Mouse (Mus musculus) embryonic facial prominence, embryonic 13.5 days (tissue): ENCODE results near the gene Copg2. TPM values are rescaled to one million over a fixed set of nuclear protein-coding genes. Genes with fewer than 3 reads are reported as not detected.

ENCODE experiments used
- ATAC-seq: fragments of 200-750 bp; cut with Nextera tagmentation; 2 replicates; pipeline ENCODE4 v1.8.0; 2017; ENCODE audit warnings: low read depth; ENCODE audit not compliant: insufficient number of reproducible peaks, insufficient read depth, low FRiP score, low TSS enrichment
- H3K27ac ChIP-seq: fragments of 300-500 bp; sonication (generic); 2 replicates; pipeline ENCODE4 v1.5.1; 2015; ENCODE audit warnings: moderate library complexity, mild to moderate bottlenecking, inconsistent platforms
- H3K27me3 ChIP-seq: fragments of 300-500 bp; sonication (generic); 2 replicates; pipeline ENCODE4 v1.6.1; 2015; ENCODE audit warnings: mild to moderate bottlenecking, inconsistent platforms
- H3K36me3 ChIP-seq: fragments of 300-500 bp; sonication (generic); 2 replicates; pipeline ENCODE4 v1.6.1; 2015; ENCODE audit warnings: mild to moderate bottlenecking, inconsistent platforms
- H3K4me1 ChIP-seq: fragments of 300-500 bp; sonication (generic); 2 replicates; pipeline ENCODE4 v1.6.1; 2015; ENCODE audit warnings: inconsistent platforms
- H3K4me2 ChIP-seq: fragments of 300-500 bp; sonication (generic); 2 replicates; pipeline ENCODE4 v1.6.1; 2015; ENCODE audit warnings: moderate library complexity, mild to moderate bottlenecking, inconsistent platforms
- H3K4me3 ChIP-seq: fragments of 300-500 bp; sonication (generic); 2 replicates; pipeline ENCODE4 v1.5.1; 2015; ENCODE audit warnings: mild to moderate bottlenecking, inconsistent platforms
- H3K9ac ChIP-seq: fragments of 300-500 bp; sonication (generic); 2 replicates; pipeline ENCODE4 v1.6.1; 2015; ENCODE audit warnings: mild to moderate bottlenecking, inconsistent platforms
- H3K9me3 ChIP-seq: fragments of 300-500 bp; sonication (generic); 2 replicates; pipeline ENCODE4 v1.6.1; 2016; ENCODE audit warnings: inconsistent platforms
- WGBS: fragments of 180-500 bp; shearing (Covaris S2); methylation state at CpG from one replicate; pipeline ENCODE4 v1.1.7; 2015; ENCODE audit warnings: mixed read lengths; 5-methylcytosine and 5-hydroxymethylcytosine counted together
- polyA plus RNA-seq: library from polyadenylated mRNA; unstranded; fragments of >200 nt; fragmentation: Nextera tagmentation; extraction: Ambion mirVana; gene quantifications from 2 replicates; pipeline ENCODE4 v1.2.1, GENCODE M21; 2015

Gene Copg2
- polyA plus RNA-seq, 1 experiment from 2014 or later: 21.5 TPM

DNA sequence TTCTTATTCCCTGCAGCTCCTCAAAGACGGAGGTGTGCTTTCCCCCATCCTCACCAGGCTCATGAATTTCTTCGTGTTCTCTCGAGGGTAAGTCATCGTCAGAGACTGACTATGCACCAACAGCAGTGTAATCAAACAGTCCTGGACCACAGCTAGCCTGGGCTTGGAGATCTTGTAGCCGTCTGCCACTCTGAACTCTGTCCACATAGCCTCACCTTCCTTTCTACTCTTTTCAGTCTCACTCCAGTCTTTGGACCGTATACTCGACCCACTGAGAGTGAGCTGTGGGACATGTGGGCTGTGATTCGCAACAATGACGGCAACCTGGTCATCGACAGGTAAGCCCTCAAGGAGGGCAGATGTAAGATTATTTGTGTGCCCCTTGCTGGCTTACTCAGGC lies 151.7 kb downstream of the Copg2 start:
- H3K4me3 ChIP-seq: no peak overlapping the region
- peak overlapping the region; percentile 9; the same call in 1 of the 2 replicates for H3K27ac ChIP-seq

DNA sequence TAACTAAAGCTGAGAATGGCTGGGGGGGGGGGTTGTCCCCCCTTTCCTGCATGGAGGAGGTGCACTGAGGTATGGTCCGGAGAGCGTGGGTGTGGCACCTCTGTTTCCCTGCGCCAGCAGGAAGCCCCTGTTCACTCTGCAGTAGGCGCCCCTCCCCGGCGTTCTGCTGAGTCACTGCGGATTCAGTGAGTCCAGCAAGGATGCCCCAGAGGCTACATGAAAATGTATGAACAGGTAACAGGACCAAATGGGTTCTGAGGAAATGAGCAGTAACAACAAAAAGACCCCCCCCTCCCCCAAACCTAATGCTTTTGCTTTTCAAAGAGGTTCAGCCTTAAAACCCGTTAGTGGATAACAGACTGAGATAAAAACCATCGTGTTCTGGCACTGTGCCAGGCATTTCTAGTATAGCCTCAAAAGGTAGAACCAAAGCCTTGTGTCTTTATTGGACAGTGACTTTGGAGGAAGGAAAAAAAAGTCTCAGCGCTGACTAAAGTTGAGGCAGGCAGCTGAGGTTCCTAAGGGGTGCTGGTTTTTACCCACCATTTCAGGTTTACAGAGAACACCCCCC lies 157.3 kb downstream of the Copg2 start:
- Histone ChIP-seq H3K27me3 (no peaks in the 10 kb centered on the region), H3K4me1 (peaks cover 12% of the 10 kb centered on the region), H3K36me3 (peaks cover 36% of the 10 kb centered on the region), H3K4me3 (peak overlapping the region; percentile 59), H3K9ac (peak overlapping the region; percentile 80), H3K9me3 (peaks cover 44% of the 10 kb centered on the region), H3K27ac (peak overlapping the region; percentile 64; the same call in 1 of the 2 replicates), H3K4me2 (peak overlapping the region; percentile 65)
- no peak for ATAC-seq
- WGBS: 44% methylated on average over 10 of the region's 10 CpGs

More for the DNA sequence above, 151.7 kb downstream of the Copg2 start:
- Histone ChIP-seq H3K27me3 (no peaks in the 10 kb centered on the region), H3K4me1 (peaks cover 9% of the 10 kb centered on the region), H3K9ac (no peak overlapping the region), H3K4me2 (no peak overlapping the region), H3K9me3 (no peaks in the 10 kb centered on the region), H3K36me3 (peaks cover 75% of the 10 kb centered on the region)
- no peak for ATAC-seq
- 79% methylated on average over 10 of the region's 10 CpGs for WGBS

DNA sequence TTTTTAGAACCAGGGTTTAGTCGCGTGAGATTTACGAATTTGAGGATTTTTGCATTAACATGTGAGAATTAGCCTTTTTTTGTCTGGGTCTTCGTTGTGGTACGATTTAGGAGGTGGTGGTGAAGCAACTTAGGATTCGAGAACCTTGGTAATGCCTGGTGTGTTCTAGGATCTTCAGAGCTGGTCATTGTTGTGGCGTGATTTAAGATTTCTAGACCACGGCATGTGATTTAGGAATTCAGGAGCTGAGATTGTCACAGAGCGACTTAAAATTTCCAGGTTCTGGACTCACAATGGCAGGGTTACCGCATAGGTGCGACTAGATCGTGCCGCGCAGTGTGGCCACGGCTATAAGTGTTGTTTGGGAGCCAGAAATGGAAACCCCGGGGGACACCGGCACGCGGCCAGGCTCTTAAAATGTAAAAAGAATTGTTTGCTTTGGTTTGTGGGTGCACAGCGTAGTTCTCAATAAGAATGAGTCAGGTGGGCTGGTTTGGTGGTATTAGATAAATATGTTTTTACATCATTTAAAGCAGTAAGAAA lies 158.1 kb downstream of the Copg2 start:
- Histone ChIP-seq H3K9ac (peak overlapping the region; percentile 80), H3K4me2 (peak overlapping the region; percentile 65), H3K27ac (peak overlapping the region; percentile 85), H3K4me3 (peak overlapping the region; percentile 59), H3K9me3 (peaks cover 44% of the 10 kb centered on the region), H3K4me1 (peaks cover 17% of the 10 kb centered on the region), H3K27me3 (no peaks in the 10 kb centered on the region), H3K36me3 (peaks cover 28% of the 10 kb centered on the region)
- 57% methylated on average over 20 of the region's 20 CpGs for WGBS
- ATAC-seq: no peak

DNA sequence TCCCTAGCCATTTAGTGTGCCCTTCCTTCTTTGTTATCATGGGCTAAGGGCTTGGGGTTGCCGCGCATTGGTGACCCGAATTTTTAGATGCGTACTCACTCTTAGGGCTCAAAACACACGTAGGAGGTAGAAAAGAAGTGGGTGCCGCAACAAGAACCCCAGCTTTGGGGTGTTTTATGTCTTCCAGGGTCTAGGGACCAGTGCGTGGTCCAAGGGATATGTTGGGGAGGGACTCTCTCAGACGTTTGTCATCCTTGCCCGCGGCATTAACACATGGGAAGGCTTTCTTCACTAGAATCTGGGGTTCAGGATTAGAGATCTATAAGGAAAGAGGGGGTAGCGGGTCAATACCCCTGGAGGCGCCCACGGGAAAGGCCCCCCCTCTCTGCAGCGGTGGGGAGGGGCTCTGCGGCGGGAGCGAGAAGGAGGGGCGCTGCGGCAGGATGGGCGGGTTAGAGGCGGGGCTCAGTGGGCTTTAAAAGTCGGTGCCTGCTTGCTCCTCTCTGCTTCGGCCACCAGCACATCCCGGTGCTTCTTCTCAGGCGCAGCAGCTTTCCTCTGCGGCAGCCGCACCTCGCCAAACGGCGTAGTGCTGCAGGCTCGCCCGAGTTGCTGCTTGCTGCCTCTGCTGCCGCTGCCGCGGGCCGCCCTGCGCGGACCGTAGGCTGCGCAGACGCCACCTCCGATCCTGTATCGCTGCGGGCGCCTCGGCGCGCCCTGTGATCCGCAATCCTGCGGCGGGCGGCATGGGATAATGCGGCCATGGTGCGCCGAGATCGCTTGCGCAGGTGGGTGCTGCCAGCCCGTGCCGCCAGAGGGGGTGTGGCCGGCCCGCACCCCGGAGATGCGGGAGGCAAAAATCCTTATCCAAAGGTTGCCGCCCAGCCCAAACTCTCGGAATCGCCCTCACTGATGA lies 158.8 kb downstream of the Copg2 start:
- peak overlapping the region; percentile 80 for H3K9ac ChIP-seq
- WGBS: 55% methylated on average over 66 of the region's 66 CpGs
- peaks cover 24% of the 10 kb centered on the region for H3K4me1 ChIP-seq
- peak overlapping the region; percentile 85 for H3K27ac ChIP-seq
- peak overlapping the region; percentile 59 for H3K4me3 ChIP-seq
- peaks cover 49% of the 10 kb centered on the region for H3K9me3 ChIP-seq
- peak; percentile 78 for ATAC-seq
- H3K27me3 ChIP-seq: no peaks in the 10 kb centered on the region
- H3K36me3 ChIP-seq: peaks cover 21% of the 10 kb centered on the region
- peak overlapping the region; percentile 65 for H3K4me2 ChIP-seq

DNA sequence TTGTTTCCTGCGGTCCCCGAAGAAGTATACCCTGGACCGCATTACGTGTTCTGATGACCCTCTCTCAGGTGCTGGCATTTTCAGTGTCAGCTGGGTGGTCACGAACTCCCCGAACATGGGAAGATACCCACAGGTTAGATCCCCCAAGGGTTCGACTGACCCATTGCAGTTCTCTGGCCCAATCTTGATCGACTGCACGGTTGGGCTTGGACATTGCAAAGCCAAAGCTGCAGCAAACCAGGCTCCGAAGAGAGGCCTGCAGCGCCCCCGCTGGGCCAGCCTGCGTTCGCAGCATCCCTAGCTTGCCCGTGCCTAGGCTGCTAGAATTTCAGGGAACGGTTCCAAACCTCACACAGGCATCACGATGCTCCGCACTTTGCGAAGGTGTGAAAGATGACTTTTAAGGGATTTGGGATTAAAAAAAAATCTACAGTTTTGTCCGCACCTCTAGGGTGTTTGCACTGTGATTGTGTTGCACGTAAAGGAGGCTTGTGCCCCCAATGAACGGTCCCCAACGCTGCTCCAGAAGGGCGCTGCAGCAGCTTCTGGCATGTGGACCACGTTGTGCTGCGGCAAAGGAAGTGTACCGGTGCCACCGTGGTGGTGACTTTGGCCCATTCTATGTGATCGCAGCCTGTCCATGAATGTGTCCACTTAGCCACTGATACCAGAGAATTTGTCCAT lies 159.6 kb downstream of the Copg2 start:
- Histone ChIP-seq H3K9me3 (peaks cover 49% of the 10 kb centered on the region), H3K4me1 (peaks cover 24% of the 10 kb centered on the region), H3K9ac (peak overlapping the region; percentile 80), H3K27me3 (no peaks in the 10 kb centered on the region), H3K4me2 (peak overlapping the region; percentile 65), H3K27ac (peak overlapping the region; percentile 85), H3K4me3 (peak overlapping the region; percentile 59), H3K36me3 (peaks cover 13% of the 10 kb centered on the region; the same call in 1 of the 2 replicates)
- 50% methylated on average over 29 of the region's 29 CpGs for WGBS
- peak; percentile 61; the same call in 1 of the 2 replicates for ATAC-seq

DNA sequence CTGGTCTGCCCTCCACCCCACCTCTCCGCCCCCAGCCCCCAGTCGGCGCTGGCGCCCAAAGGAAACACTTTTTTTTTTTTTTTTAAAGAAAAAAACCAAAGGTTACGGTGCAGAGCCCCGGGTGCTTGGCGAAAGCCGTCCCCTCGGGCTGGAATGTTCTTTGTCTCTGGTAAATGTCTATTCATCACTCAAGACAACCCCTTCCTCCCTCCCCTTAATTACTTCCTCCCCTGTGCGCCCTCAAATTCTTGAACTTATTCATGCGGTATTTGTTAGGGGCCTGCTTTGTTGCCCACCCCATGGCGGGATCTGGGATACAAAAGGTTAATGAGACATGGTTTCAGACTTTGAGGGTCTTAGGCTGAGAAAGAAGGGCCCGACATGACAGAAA lies 160.2 kb downstream of the Copg2 start:
- Histone ChIP-seq H3K27ac (peak overlapping the region; percentile 85), H3K9me3 (peaks cover 49% of the 10 kb centered on the region)

DNA sequence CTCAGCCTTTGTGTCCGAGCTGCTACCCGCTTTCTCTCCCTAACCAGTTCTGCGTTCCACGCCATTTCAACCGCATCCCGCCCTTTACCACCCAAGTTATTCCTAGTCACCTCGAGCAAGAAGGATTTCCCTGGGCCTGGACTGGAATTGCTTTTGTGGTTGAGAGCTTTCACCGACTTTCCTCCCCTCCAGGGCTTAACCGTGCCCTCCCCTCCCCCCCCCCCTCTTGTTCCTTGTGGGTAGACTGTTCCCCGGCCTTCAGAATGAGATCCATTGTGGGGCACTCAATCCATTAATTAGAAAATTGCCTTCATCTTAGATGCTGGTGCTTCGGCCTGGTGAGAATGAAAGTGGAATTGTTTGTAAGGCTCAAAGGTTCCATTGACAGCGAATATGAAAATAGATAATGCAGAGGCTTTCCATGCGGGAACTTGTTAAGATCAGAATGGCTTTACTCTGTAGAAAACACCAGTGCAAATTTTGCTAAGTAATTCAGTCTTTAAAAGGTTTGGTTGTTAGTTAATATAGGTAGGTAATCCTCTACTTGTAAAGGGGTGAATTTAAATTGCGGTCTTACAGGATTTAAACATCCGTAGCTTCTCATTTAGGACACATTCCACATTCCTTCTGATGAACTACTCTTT lies 160.7 kb downstream of the Copg2 start:
- 45% methylated on average over 15 of the region's 15 CpGs for WGBS

More for the DNA sequence above, 160.2 kb downstream of the Copg2 start:
- peaks cover 24% of the 10 kb centered on the region for H3K4me1 ChIP-seq
- peak overlapping the region; percentile 80; the same call in 1 of the 2 replicates for H3K9ac ChIP-seq
- H3K27me3 ChIP-seq: no peaks in the 10 kb centered on the region
- H3K4me3 ChIP-seq: peak overlapping the region; percentile 59
- WGBS: 52% methylated on average over 13 of the region's 13 CpGs
- 0 out of 2 replicates have a peak, but pooled peaks cover 10% of the 10 kb centered on the region for H3K36me3 ChIP-seq
- H3K4me2 ChIP-seq: peak overlapping the region; percentile 65
- no peak for ATAC-seq

DNA sequence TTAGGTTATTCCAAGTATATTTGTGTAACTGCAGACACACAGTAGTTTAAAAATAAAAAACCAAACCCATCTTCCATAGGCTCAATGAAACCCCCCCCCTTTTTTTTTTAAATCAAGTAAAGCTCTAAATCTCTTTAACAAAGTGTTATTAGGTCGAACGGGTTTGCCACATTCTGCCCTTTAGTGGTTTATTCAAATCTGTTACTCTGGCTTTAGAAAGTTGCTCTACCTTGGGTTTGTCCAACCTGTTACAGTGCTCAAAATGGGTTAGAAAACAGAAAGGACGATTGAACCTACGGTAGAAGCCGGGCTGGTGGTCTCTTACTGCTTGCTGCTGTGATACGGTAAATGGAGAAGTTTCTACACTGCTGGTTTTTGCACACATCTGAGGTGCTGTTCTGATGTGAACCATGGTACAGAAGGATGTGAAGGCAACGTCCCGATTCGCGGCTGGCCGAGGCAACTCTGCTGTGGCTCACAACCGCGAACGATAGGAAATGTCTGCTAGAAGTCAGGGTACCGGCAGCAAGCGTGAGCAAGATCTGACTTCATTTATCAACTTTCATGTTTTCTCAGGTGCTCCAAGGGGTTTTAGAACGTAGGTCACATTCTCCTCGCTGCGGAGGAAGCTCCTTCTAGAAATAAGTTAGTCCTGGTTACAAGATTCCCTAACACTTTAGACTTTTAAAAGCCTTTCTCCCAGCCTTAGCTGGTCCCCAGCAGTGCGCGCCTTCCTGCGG lies 161.4 kb downstream of the Copg2 start:
- no peak for ATAC-seq
- peak overlapping the region; percentile 85 for H3K27ac ChIP-seq
- peak overlapping the region; percentile 58 for H3K9ac ChIP-seq
- H3K4me1 ChIP-seq: peaks cover 24% of the 10 kb centered on the region
- 0 out of 2 replicates have a peak, but pooled peaks cover 10% of the 10 kb centered on the region for H3K36me3 ChIP-seq
- H3K9me3 ChIP-seq: peaks cover 49% of the 10 kb centered on the region
- H3K4me2 ChIP-seq: peak overlapping the region; percentile 65
- peak overlapping the region; percentile 22 for H3K4me3 ChIP-seq
- 53% methylated on average over 22 of the region's 22 CpGs for WGBS
- no peaks in the 10 kb centered on the region for H3K27me3 ChIP-seq

More for the DNA sequence above, 160.7 kb downstream of the Copg2 start:
- no peak for ATAC-seq
- H3K9ac ChIP-seq: peak overlapping the region; percentile 58
- 0 out of 2 replicates have a peak, but pooled peaks cover 10% of the 10 kb centered on the region for H3K36me3 ChIP-seq
- H3K27me3 ChIP-seq: no peaks in the 10 kb centered on the region
- peak overlapping the region; percentile 85 for H3K27ac ChIP-seq
- peaks cover 24% of the 10 kb centered on the region for H3K4me1 ChIP-seq
- H3K9me3 ChIP-seq: peaks cover 49% of the 10 kb centered on the region
- H3K4me3 ChIP-seq: peak overlapping the region; percentile 22
- H3K4me2 ChIP-seq: peak overlapping the region; percentile 65

DNA sequence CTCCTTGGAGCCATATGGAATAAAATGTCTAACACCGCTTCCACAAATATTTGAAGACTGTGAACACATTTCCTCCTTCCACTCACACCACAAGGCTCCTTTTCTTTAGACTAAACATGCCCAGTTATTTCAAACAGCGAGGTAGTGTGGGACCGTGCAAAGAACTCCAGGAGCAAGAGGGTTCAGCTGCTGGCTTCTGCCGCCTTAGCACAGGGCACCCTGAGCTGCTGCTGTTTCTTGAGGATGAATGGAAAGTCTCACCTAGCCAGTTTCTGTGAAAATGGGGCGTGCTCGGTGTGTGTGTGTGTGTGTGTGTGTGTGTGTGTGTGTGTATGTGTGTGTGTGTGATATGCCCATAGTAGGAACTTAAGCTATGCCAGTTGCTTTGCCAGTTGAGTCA lies 162.1 kb downstream of the Copg2 start:
- H3K36me3 ChIP-seq: 0 out of 2 replicates have a peak, but pooled peaks cover 10% of the 10 kb centered on the region
- peak overlapping the region; percentile 65 for H3K4me2 ChIP-seq
- 45% methylated on average over 6 of the region's 6 CpGs for WGBS
- H3K9ac ChIP-seq: no peak overlapping the region
- H3K9me3 ChIP-seq: peaks cover 46% of the 10 kb centered on the region
- H3K4me3 ChIP-seq: no peak overlapping the region
- H3K27me3 ChIP-seq: no peaks in the 10 kb centered on the region
- H3K4me1 ChIP-seq: peaks cover 24% of the 10 kb centered on the region
- H3K27ac ChIP-seq: peak overlapping the region; percentile 85
- ATAC-seq: no peak

DNA sequence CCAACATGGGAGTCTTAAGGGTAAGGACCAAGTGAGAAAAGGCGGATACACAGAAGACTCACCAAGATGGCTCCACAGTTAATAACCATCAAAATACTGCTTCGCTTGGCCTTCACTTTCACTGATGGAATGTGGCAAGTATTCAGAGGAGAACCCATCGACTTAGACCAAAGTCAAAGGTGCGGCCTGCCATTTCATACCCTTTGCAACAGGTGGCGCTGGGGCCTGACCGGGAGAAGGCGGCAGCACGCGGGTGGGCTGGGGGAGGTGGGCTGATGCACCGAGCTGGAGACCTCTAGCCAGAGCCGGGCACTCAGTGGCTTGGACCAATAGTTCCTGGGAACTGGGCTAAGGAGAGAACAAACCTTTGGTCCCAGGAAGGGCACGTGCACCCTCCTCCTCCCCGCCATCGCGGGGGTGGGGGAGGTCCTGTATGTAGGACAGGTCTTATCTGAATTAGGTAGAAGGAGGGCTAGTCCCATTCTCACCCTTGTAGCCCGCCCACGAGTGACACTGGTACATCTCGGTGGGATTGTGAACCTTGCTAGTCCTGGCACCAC lies 163.9 kb downstream of the Copg2 start:
- Histone ChIP-seq H3K4me2 (no peak overlapping the region), H3K27me3 (no peaks in the 10 kb centered on the region), H3K4me3 (no peak overlapping the region), H3K36me3 (no peaks in the 10 kb centered on the region), H3K9me3 (peaks cover 30% of the 10 kb centered on the region), H3K4me1 (peaks cover 24% of the 10 kb centered on the region), H3K27ac (peak overlapping the region; percentile 85; the same call in 1 of the 2 replicates), H3K9ac (no peak overlapping the region)
- WGBS: 52% methylated on average over 18 of the region's 18 CpGs
- no peak for ATAC-seq
